Mouse (Mus musculus) embryonic stem cell, embryonic (primary cell): ENCODE data around the gene F7.

Source experiments
- CTCF ChIA-PET, 4 experiments: fragments of 300-600 bp in 2 of 4; fragments of 350-600 bp in 2 of 4; sonication (Branson Sonifier 250); formaldehyde crosslinking; loops; one replicate each; lab custom pipeline; 2022; ENCODE audit warnings: inconsistent platforms in 2 of 4; lab: Charles Lee
- POLR2A ChIA-PET, 4 experiments: fragments of 300-600 bp in 2 of 4; fragments of 350-600 bp in 2 of 4; sonication (Branson Sonifier 250); formaldehyde crosslinking; loops; one replicate each; lab custom pipeline; 2022; ENCODE audit warnings: antibody characterized with exemption in 4 of 4, inconsistent platforms in 1 of 4; lab: Charles Lee

Gene F7

DNA sequence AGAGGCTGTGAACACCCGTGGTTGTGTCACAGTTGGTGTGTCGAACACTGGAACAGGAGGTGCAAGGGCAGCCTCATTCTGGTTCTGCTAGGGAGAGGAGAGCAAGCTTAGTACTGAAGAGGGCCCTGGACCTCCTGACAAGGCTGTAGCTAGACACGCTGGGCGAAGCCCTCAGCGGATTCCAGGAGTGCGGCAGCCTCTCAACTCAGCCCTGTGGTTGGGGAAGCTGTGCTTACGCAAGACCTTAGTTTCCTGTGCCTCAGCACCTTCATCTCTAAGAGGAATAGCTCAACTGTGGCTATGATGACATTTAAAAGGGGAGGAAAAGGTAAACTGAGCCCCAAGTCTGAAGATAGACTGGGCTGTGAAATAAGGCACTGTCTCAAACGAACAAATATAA is 49.2 kb downstream of the F7 start:
- ChIA-PET CTCF (interaction anchor here in 1 of 4 experiments (0.6 kb wide), 1 partner anchor 816 kb away, joined by 5 read pairs; no protein-coding TSS in a partner anchor), POLR2A (interaction anchor here in 2 of 4 experiments (0.5 to 1.3 kb wide), 5 partner anchors 11 to 941 kb away, joined by 3 to 4 read pairs (median 3); no protein-coding TSS in a partner anchor)

DNA sequence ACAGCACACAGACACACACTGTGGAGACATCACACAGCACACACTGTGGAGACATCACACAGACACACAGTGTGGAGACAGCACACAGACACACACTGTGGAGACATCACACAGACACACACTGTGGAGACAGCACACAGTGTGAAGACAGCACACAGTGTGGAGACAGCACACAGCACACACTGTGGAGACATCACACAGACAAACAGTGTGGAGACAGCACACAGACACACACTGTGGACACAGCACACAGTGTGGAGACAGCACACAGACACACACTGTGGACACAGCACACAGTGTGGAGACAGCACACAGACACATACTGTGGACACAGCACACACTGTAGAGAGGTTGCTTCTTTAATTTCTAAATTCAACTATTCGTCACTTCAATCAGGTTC is 49.7 kb downstream of the F7 start:
- ChIA-PET POLR2A (interaction anchor here in 2 of 4 experiments (1.3 to 1.4 kb wide), 2 partner anchors 8 to 31 kb away, joined by 3 read pairs; no protein-coding TSS in a partner anchor), CTCF (interaction anchor here in 2 of 4 experiments (0.6 kb wide), 2 partner anchors 400 to 816 kb away, joined by 3 to 5 read pairs; no protein-coding TSS in a partner anchor)

DNA sequence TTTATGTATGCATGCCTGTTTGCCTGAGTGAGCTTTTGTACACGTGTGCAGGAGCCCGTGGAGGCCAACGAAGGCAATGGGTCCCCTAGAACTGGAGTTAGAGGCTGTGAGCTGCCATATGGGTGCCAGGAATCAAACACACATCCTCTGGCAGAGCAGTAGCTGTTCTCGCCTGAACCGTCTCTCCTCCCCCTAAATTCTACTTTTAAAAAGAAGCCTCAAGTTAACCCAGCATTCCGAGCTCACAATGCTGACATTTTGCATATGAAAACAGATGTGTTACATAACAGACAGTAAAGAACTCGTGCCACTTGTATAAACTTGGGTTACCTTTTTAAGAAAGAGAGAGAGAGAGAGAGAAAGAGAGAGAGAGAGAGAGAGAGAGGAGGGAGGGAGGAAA is 51.7 kb downstream of the F7 start:
- ChIA-PET CTCF (interaction anchor here in 2 of 4 experiments (0.6 to 0.7 kb wide), 2 partner anchors 90 to 150 kb away, joined by 5 to 6 read pairs; no protein-coding TSS in a partner anchor), POLR2A (interaction anchor here in 3 of 4 experiments (0.6 to 2.0 kb wide), 6 partner anchors 27 to 242 kb away, joined by 3 to 7 read pairs (median 4); partner anchors contain the start of genes Cul4a (in 2 of the 3) and Pcid2 (in 2 of the 3))
